Mouse (Mus musculus) ES-CJ7 (cell line): ENCODE results near the gene Majin.

Source experiments
- DNase-seq: peaks from one replicate; pipeline ENCODE4 v3.0.0; 2011; ENCODE audit warnings: low read depth, low spot score

Gene Majin

GRCm38 (mm10) chr19:6262839-6263433 lies 78.7 kb downstream of the Majin start:
- no peak for DNase-seq

GRCm38 (mm10) chr19:6264200-6264599 lies 80.0 kb downstream of the Majin start:
- DNase-seq: no peak

DNA sequence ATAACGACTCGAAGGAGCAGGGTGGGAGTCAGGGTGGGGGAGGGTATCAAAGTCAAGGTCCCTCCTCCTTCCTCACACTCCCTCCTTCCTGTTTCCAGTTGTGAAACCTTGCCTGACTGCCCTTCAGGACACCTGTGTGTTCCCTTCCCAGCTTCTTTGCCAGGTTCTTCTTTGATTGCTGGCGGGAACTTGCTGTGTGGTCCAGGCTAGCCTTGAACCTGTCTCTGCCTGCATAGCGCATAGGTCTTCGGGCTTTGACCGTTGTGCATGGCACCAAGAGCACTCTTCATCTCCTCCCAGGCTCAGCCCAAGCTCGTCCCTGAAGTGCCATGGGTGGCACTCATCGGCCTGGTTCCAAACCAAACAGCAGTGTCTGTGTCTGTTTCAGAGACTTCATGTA lies 80.8 kb downstream of the Majin start:
- DNase-seq: no peak

- no peak for DNase-seq
Observed at GRCm38 (mm10) chr19:6265727-6266182, 81.6 kb downstream of the Majin start.

- DNase-seq: no peak
Observed at GRCm38 (mm10) chr19:6267306-6268169, 83.3 kb downstream of the Majin start.

GRCm38 (mm10) chr19:6268170-6268528 lies 84.0 kb downstream of the Majin start:
- DNase-seq: peak; percentile 96

- no peak for DNase-seq
Observed at GRCm38 (mm10) chr19:6268670-6269132, 84.5 kb downstream of the Majin start.

- DNase-seq: peak; percentile 90
Observed at GRCm38 (mm10) chr19:6269798-6270475, 85.7 kb downstream of the Majin start.

- peak; percentile 39 for DNase-seq
Observed at GRCm38 (mm10) chr19:6270661-6271060, 86.5 kb downstream of the Majin start.

- DNase-seq: no peak
Observed at GRCm38 (mm10) chr19:6271206-6271605, 87.0 kb downstream of the Majin start.

DNA sequence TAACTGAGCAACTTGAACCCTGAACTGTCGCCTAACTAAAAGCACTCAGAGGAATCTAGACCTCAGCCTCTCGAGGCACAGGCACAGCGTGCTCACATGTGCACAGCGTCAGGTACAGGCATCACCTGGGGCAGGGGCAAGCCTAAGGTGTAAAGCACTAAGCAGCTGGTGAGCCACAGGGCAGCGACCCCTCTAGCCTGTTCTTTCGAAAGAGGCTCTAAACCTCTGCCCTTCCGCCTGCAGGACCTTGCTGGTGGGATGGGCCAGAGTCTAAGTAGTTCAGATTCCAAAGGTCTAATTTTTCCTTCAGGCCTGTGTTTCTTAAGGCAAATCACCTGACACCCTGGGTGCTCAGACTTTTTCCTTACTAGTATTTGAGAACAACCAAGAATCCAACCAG lies 87.9 kb downstream of the Majin start:
- DNase-seq: no peak

DNA sequence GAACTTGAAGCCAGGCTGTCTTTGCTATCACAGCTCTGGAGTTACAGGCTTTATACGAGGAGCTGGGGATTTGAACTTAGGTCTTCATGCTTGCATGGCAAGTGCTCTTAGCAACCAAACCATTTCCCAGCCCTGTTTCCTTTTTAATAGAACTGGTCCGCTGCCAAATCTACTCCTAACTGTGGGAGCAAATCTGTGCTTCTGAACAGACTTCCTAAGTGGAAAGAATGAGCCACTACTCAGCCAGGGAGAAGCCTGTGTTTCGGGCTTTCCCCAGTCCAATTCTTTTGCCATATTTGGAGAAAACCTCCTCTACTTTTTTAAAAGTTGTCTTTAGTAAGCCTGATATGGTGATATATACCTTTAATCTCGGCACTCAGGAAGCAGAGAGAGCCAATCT lies 88.5 kb downstream of the Majin start:
- DNase-seq: no peak

GRCm38 (mm10) chr19:6273592-6273991 lies 89.4 kb downstream of the Majin start:
- DNase-seq: no peak
